Mouse (Mus musculus) 3T3-L1 (cell line): ENCODE measurements around the gene 1700067K01Rik.
A peak's percentile ranks its signal among the peaks of the same experiment; 100 is the strongest.

Source experiments
- DNase-seq: peaks from one replicate; pipeline ENCODE4 v3.0.0-alpha.2; 2015; ENCODE audit warnings: low read depth, low spot score

1700067K01Rik gene

DNA sequence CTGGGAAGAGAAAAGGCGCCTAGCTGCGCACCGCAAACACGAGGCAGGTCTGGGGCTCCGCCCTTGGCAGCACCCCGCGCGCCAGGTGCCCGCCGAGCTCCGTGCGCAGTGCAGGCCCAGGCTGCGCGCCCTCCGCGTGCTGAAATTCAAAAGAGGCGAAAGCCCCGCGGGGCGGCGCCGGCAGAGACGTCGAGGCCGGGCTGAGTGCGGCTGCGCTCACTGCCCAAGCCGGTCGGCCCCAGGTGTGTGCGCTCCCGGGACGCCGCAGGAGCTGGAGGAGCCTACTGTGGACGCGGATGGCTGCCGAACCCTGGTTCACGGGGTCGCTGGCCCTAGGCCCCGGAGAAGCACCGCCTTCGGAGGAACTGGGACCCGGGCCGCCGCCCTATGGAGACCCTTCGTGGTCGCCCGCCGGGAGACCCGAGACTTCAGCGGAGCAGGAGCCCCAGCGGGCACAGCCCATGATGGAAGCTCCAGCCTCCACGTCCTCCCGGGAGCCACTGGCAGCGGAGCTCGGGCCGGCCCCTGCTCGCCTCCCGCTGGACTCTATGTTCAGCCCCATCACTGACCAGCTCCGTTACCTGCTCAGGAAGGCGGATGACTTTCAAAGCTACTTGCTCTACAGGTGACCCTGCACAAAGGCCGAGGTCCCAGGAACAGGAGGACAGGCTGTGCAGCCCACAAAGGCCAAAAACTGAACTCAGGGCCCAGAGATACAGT lies at the start of gene 1700067K01Rik:
TSS of gene 1700067K01Rik (plus strand) at position 222 of the 720 bp plus-strand sequence.
- DNase-seq: no peak

DNA sequence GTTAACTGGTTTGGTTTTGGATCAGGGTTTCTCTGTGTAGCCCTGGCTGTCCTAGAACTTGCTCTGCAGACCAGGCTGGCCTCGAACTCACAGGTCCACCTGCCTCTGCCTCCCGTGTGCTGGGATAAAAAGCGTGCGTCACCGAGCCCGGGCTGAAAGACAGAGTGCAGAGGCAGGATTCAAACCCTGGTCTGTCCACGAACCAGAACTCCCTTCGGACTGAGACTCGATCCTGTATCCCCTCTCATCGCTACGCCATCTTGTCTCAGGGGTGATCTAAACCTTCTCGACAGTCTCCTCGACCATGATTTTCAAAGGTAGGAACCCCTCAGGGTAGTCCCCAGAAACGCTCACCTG lies 46.6 kb upstream of the 1700067K01Rik start:
- DNase-seq: no peak

DNA sequence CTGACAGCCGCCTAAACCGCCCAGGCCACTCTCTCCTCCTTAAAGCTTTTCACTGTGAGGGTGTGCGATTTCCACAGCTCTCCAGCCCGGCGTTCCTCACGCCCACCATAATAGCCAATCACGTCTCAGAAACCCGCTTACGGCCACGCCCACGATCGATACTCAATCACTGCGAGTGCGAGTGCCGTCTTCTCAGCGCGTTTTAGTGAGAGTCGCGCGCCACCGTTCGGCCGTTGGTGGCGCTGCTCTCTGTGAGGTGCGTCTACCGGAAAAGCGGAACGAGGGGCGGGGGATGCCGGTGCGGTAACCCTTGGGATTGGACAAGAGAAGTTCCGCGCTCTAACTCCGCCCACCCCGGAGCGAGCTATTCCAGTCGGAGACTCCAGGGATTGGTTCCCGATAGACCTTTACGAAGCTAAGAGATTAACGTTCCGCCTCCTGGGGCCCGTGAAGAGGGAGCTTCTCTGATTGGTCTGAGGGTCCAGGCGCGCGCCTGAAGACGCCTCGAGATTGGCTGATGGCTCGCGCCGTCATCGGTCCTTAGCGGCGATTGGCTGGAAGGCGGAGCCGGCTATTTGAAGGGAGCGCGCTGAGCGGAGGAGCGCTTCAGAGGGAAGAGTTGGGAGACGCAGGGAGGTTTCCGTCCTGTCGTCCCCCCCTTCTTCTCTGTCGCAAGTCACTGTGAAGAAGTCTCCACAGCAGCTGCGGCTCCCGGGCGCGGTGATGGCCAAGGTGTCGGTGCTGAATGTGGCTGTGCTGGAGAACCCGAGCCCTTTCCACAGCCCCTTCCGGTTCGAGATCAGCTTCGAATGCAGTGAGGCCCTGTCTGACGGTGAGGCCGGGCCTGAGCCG lies 46.0 kb upstream of the 1700067K01Rik start, which contains the start of the genes Gm10644 and Asf1b:
TSS of gene Gm10644 (minus strand) at position 100 of the 852 bp plus-strand sequence.
TSS of gene Asf1b (plus strand) at position 402 of the 852 bp plus-strand sequence.
- peak; percentile 100 for DNase-seq

DNA sequence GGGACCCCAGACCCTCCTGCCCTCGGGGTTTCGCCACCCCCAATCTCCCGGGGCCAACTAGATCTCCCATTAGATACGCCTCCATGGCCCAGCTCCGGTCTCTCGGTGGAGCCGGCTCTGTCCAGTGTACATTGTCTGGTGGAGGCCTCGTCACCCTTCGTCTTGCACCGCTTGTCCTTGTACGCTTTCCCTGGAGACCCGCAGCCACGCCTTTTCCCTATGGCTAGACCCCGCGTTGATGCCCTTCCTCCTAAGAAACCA lies 45.4 kb upstream of the 1700067K01Rik start:
- no peak for DNase-seq

DNA sequence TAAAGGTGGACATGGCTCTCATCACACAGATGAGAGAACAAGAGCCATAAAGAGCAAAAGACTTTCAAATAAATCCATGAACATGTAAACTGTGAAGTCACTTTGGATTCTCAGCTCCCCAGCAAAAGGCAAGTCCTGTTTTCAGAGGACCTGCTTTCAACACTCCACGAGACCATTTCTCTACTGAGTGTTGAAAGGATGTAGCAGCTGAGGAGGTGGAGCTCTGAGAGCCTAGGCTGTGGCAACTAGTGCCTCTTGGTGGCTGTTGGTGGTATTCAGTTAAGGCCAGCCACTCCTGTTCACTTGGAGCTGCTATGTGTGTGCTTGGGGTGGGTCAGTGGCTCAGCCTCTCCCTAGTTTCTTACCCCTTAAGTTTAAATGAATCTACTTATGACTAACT lies 44.5 kb upstream of the 1700067K01Rik start:
- DNase-seq: peak; percentile 86

DNA sequence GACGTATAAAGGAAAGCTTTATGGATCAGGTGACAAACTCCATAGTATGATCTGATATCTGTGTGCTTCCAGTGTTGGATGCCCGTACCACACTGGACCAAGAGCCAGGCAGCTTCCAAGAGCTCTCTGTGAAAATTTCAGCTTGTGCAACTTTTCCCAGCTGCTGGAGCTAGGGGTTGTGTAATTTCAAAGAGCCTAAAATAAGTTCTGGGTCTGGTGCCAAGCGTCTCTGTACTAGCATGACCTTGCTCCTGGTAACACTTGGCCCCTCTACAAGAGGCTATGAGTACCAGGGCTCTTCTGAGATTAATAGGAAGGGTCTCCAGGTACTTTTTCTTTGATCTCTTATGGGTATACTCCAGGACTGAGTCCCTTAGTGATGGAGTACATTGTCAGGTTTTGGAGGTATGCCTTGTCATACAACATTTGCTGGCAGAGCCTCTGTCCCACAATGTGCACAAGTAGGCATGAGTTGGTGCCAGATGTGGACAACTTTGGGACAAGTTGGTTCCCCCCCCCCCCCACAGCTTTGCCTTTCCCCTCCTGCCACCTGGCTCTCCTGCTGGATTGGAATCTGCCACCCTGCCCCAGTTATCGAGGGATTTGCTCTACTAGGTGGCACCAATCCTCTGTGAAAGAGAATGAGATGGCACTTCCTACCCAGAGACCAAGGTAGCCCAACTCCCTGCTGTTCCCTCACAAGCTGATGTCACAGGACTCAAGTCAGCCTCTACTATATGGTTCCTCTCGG lies 37.1 kb upstream of the 1700067K01Rik start:
- no peak for DNase-seq

DNA sequence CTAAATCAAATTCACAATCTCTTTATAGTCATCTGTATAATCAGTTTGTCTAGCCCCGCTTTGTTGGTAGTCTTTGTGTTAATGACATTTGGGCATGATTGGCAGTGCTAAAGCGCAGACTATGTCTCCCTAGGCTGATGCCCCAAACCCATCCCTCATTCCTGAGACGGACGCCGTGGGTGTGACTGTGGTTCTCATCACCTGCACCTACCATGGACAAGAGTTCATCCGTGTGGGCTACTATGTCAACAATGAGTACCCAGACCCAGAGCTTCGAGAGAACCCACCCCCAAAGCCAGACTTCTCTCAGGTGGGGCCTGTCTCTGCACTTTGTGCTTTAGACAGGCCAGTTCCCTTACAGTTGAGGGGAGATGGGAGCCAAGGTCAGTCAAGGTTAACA lies 33.6 kb upstream of the 1700067K01Rik start:
- no peak for DNase-seq

DNA sequence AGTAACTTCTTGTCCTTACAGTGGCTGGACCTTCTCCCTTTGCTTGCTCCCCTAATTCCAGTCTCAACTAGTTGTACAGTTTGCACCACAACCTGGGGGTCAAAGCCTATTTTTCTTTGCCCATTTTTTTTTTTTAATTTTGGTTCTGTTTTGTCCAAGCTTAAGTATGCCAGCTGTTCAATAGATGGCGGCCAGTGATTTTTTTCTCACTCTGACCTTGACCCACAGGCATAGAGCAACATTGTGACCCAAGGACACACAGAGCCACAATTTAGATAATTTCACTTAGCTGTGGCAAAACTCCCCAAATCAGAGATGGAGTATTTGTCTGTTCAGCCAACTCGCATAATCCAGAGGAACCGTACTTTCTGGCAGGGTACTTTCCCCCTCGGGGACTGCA lies 30.2 kb upstream of the 1700067K01Rik start:
- DNase-seq: no peak

DNA sequence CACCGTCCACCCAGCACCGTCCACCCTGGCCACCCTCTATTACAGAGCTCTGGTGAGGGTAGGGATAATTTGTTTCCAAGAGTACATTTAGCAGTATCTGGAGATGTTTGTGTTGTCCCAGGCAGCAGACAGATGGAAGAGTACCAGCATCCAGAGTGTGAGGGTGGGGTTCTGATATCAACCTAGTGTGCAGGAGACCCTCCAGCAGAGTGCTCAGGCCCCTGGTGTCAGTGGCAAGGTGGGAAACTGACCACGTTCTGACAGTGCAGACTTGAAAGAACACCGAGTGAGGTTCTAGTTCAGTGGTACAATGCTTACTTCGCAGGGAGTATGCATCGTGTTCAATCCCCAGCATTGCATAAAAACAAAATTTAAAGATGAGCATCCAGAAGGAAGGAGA lies 29.6 kb upstream of the 1700067K01Rik start:
- no peak for DNase-seq

DNA sequence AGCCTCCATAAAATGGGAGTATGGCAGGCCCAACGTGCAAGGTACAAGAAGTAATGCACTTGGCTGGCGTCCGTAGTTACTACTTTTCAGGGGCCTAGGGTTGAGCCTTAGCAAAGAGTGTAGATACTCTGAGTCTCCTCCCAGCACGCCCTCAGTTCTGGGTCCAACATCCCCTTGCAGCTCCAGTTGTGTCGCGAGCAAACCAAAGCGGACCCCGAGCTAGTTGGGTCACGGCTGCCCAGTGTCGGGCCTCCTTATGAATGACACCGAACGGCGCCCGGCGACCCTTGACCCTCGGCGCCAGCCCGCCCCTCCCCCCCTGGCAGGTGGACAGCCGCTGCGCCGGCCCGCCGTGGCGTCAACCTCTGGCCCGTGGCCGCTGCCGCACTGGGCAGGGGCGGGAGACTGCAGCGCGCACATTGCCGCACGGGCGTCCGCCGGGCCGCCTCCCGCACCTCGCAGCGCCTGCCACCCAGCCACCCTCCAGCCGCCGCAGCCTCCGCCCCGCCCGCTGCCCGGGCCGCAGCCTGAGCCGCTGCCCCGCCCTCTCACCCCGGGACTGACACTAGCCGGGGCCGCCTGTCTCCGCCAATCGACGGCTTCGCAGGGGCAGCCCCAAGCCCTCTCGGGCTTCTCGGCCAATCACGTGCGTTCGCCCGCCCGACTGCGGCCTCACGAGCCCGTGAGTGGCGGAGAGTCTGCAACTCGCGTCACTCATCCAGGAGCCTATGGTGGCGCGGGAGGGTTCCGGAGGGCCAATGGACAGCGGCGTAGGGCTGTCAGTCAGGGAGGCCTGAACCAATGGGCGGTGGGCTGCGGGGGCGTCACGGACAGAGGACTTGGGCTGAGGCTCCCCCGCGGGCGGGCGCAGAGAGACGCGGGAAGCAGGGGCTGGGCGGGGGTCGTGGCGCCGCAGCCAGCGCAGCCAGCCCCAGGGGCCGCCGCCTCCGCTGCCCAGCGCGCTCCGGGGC lies 28.9 kb upstream of the 1700067K01Rik start, which contains the start of gene Prkaca:
TSS of gene Prkaca (plus strand) at position 844 of the 971 bp plus-strand sequence.
- peak; percentile 99 for DNase-seq

DNA sequence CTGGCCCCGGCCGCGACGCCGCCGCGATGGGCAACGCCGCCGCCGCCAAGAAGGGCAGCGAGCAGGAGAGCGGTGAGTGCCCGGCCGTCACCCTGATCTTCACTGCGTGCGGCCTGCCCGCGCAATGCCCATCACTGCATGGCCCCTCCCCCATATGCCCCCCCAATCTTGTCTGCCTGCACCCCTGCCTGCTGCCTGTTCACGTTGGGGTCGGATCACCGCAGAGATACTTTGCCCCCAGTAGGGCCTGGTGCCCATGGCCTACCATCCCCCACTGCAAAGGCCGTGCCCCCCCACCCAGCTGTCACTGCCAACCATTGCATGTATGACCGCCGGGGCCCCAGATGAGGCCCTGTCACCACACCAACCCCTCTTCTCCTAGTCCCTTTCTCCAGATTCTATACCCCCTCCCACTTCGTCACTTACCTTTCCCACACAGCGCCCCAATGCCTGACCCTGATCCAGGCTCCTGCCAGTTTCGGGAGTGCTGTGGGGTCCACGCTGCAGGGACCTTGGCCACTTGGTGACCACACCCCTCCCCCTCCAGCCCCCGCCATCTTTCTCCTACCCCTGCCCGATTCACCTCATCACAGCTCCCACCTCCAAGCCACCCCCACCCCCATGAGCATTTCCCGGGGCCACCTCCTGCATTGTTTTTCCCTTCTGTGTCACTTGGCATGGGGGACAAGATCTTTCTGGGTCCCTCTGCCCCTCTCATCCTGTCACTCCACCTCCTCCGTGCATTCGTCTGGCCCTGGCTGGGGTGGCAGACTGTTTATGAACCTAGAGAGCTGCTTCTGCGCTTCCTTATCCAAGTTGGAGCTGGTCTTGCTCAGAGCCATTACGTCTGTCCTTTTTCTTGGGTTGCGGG lies 27.9 kb upstream of the 1700067K01Rik start:
- DNase-seq: no peak

DNA sequence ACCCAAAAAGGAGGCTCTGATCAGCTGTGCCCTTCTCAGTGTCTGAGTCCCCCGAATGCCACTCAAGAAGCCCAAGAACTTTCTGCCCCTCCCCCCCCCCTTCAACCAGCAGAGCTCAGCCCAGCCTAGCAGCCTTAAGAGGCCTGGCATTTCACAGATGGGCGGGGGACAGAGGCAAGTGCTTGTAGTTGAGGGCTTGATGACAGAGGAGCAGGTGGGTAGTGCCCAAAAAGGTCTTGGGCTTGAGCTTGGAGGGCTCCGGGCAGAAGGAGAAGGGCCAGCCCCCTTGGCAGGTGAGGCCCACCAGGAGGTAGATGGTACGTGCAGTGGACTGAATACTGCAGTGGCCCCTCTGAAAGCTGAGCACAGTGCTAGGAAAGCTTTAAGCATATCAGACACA lies 26.8 kb upstream of the 1700067K01Rik start:
- no peak for DNase-seq

DNA sequence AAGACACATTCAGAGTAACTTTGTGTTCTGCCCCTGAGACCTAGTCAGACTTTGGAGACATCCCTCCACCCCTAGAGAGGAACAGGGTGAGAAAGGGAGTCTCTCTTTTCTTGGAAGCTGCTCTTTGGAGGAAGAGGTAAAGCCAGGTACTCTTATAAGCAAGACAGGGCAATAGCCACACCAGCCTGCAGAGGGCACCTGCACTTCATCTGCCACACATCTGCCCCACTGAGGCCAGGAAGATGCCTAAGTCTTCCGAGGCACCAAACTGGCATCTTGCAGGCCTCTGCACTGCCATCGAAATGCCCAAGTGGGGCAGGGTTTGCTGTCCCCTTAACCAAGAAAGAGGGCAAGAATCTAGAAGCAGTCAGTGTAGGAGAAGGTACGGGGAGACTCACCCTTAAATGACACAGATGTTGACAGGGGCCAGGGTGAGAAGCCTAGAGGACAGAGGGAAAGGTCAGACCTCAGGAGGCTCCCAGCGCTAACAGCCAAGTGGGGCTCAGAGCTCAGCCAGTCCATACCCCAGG lies 25.1 kb upstream of the 1700067K01Rik start:
- DNase-seq: peak; percentile 27

DNA sequence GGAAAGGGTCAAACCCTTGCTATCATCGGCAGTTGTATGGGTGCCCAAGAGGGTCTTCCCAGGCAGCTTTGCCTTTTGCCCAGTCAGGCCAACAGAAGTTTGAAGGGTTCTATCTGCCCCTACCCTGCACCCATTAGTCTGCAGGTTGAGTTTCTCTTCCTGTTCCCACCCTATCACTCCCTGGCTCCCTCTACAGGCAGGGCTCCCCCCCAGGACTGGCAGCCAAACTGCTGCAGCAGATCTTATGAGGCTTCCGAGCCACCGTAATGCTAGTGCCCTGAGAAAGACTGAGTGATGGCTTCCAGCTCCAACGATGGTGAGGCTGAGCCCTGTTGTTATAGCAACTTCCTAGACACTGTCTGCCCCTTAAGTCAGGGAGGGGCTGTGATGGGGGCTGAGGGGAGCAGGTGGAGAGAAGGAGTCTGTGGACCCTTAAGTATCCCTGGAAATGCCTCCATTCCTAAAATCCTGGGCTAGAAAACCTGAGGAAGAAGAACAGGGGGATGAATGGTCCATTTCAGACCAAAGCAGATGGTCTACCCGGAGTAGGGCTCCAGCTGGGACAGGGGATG lies 24.4 kb upstream of the 1700067K01Rik start:
- no peak for DNase-seq

DNA sequence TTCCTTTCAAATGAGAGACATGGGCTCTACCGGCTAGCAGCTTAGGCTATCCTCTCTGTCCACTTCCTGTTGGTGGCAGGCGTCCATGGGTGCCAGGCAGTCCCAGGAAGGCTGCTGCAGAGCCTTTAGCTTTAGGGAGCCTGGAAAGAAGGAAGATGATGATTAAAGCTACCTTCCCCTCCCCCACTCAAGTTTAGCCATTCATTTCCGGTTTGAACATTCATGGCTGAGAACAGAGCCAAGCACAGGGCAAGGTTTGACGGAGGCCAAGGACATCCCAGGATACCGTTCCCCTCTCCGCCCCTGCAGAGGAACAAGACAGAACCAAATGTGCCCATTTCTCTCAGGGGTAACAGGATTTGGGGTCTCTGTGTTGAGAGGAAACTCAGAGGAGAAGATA lies 23.7 kb upstream of the 1700067K01Rik start:
- DNase-seq: no peak

DNA sequence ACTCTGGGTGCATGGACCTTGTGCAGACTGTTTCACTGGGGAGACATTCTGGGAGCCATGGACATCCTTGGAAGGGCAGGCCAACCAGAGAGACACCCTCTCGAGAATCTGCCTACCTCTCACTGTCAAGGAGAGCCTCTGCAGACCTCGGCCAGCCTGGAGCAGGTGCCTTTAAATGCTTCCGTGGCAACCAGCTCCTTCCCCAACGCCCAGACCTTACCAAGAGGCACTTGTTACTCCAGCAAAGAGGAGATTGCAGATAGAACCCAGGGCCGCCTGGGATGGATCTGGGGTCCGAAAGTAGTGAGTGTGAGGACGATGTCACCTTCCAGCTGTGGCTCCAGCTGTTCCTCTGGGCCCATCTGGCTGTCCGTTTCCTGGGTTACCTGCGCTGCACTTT lies 23.1 kb upstream of the 1700067K01Rik start:
- DNase-seq: no peak

DNA sequence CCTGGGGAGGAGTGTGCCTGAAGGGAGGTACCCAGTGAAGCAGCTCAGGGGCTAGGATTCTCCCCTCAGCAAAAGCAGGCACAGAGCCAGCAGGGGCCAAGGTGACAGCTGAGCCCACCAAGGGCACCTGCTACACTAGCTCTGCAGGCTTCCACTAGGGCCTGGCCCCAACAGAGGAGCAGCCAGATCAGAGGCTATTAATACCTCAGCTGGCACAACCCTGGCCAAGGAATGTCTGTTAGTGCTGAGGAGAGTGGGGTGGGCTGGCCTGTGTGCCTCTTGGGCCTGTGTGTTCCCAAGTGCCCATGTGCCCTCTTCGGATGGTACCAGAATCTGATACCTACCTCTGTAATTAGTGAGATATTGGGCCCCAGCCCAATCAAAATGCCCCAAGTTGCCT lies 21.1 kb upstream of the 1700067K01Rik start:
- DNase-seq: no peak

DNA sequence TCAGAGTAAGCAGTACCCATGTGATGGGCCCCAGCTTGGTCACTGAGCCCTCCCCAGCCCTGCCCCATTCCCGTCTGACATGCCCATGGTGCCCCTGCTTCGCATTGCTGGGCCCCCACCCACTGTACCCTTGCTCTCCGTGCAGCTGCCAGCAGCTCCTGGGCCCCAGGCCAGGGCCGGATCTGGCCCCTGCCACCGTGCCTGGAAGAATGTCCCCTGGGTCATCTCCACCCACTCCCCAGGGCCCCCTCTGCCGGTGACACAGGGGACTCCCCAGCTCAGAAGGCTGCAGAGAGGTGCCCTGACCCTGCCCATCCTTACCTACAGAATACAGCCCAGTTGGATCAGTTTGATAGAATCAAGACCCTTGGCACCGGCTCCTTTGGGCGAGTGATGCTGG lies 20.5 kb upstream of the 1700067K01Rik start:
- no peak for DNase-seq

DNA sequence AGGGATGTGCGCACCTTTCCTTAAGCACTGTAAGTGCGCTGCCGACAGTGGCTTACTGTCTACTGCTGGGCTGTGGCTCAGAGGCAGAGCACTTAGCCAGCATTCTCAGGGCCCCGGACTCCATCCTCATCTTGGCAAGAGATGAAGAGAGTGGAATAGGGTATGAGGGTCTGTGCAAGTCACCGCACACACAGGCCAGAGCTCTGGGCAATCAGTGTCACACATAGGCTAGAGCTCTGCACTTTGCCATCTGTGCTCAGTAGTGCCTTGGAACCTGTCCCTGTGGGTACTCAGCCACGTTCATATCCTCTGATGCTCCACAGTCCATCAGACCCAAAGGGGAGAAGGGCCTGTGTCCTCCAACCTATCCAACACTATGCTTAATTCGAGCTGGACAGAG lies 19.8 kb upstream of the 1700067K01Rik start:
- no peak for DNase-seq

DNA sequence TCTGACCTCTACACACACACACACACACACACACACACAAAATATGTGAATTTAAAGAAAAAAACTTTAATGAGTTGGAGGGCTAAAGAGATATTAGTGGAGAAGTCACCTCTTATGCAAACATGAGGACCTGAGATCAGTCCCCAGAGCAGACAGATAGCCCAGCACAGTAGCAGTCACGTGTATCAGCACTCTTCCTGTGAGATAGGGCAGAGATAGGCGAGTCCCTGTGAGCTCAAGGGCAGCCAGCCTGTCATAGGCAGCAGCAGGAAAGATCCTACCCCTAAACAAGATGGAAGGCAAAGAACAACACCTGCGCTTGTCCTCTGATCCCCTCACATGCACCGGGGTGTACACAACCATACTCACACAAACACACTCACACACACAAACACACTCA lies 18.9 kb upstream of the 1700067K01Rik start:
- DNase-seq: no peak
